Mouse (Mus musculus) testis, postnatal 10 days (tissue): ENCODE measurements around the gene Dars.

ENCODE experiments used
- DNase-seq: peaks from one replicate; pipeline ENCODE4 v3.0.0; 2021; ENCODE audit warnings: low spot score

Gene Dars

GRCm38 (mm10) chr1:128417533-128417888 is 343 bp upstream of the Dars start:
- peak; percentile 42 for DNase-seq

GRCm38 (mm10) chr1:128411141-128411540 is 6.0 kb downstream of the Dars start:
- no peak for DNase-seq

- DNase-seq, result no peak
Measured at GRCm38 (mm10) chr1:128406846-128407245, 10.3 kb downstream of the Dars start.

GRCm38 (mm10) chr1:128405675-128406074 is 11.5 kb downstream of the Dars start:
- no peak for DNase-seq

- DNase-seq, result no peak
Measured at GRCm38 (mm10) chr1:128405041-128405481, 12.1 kb downstream of the Dars start.

- DNase-seq, result no peak
Measured at GRCm38 (mm10) chr1:128400926-128401325, 16.2 kb downstream of the Dars start.

- DNase-seq, result no peak
Measured at GRCm38 (mm10) chr1:128399941-128400915, 16.9 kb downstream of the Dars start.

GRCm38 (mm10) chr1:128398738-128399445 is 18.3 kb downstream of the Dars start:
- DNase-seq, result no peak

- no peak for DNase-seq
Measured at GRCm38 (mm10) chr1:128394657-128395056, 22.5 kb downstream of the Dars start.

GRCm38 (mm10) chr1:128392382-128392781 is 24.8 kb downstream of the Dars start:
- DNase-seq, result no peak

- DNase-seq, result no peak
Measured at GRCm38 (mm10) chr1:128386487-128386886, 30.7 kb downstream of the Dars start.

- DNase-seq, result no peak
Measured at GRCm38 (mm10) chr1:128376841-128377240, 40.3 kb downstream of the Dars start.

- DNase-seq, result no peak
Measured at GRCm38 (mm10) chr1:128372143-128372860, 44.9 kb downstream of the Dars start.

GRCm38 (mm10) chr1:128368732-128369441 is 48.3 kb downstream of the Dars start:
- DNase-seq, result peak; percentile 66

GRCm38 (mm10) chr1:128360601-128361000 is 56.6 kb downstream of the Dars start:
- DNase-seq, result no peak

GRCm38 (mm10) chr1:128359554-128360376 is 57.4 kb downstream of the Dars start, which contains the start of gene Mcm6:
Gene Mcm6, minus strand, starts transcription at chr1:128359664.
- peak; percentile 97 for DNase-seq

- peak; percentile 42 for DNase-seq
Measured at GRCm38 (mm10) chr1:128358916-128359553, 58.1 kb downstream of the Dars start.

- DNase-seq, result peak; percentile 53
Measured at GRCm38 (mm10) chr1:128358276-128358675, 58.9 kb downstream of the Dars start.

- DNase-seq, result no peak
Measured at GRCm38 (mm10) chr1:128357452-128357851, 59.7 kb downstream of the Dars start.

GRCm38 (mm10) chr1:128353092-128353491 is 64.1 kb downstream of the Dars start:
- DNase-seq, result peak; percentile 6
